Mouse (Mus musculus) leukemia stem cell, adult 10-12 weeks (primary cell): ENCODE data around the gene Sf3b1. TPM values are rescaled to one million over a fixed set of nuclear protein-coding genes. Genes with fewer than 3 reads are reported as not detected.

Experiments used
- polyA plus RNA-seq: library from polyadenylated mRNA; stranded (reverse); fragments of >175 nt; gene quantifications from 2 replicates; pipeline ENCODE4 v1.2.3, GENCODE M21; 2012; ENCODE audit warnings: low replicate concordance

Sf3b1 gene
- polyA plus RNA-seq = 9.7 and 17.3 TPM in 2 replicates

DNA sequence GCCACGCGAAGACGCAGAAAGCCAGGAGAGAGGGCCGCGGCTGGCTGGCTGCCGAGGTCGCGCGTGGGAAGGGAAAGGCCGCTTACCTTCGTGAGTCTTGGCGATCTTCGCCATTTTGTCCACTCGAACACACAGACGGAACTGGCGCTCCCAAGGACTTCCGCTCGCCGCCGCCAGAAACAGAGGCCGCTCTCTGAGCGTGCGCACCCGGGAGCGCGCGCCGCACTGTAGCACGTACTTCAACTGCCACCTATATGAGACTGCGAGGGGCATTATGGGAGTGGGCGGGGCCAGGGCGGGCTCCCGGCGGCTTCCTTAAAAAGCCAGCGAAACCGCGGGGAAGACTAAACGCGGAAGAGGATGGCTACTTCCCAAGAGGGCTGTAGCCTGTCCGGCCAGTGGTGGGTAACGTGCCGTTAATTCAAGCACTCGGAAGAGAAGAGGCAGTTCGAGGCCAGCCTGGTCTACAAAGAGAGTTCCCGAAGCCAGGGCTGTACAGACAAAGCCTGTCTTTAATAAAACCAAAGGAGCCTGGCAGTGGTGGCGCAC is at the start of gene Sf3b1:
TSS of gene Sf3b1 (minus strand) at position 229 of the 549 bp plus-strand sequence.

DNA sequence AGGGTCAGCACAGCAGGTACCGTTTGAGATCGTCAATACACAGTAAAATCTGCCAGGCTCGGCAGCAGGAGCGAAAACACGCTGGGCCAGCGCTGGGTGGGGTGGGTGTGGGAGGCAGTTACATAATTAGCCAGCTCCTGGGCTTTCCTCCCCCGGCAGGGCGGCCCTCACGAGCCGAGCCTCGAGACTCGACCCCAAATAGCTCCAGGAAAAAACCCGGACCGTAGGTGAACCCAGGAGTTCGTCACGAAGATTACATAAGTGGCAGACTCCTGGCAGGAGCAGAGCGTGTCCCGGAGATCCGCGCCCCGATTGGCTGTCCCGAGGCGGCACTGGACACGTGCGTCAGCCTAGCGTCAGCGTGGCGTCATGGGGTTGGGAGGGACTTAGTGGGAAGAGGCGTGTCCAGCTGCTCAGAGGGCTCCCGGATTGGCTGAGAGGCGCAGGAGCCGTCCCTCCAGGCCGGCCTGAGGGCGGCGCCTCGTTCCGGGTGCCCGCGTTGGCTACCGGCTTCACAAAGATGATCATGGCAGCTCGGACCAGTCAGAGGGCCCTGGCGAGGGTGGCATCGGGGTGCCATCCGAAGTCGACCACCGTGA is 25.2 kb upstream of the Sf3b1 start, which contains the start of gene Coq10b:
TSS of gene Coq10b (plus strand) at position 416 of the 599 bp plus-strand sequence.

Other genes with a start within 250 kb of the Sf3b1 start
- 1.6 and 2.1 TPM in 2 replicates for gene Ankrd44, start 101.1 kb downstream of the Sf3b1 start, polyA plus RNA-seq
- gene Coq10b, start 25.3 kb upstream of the Sf3b1 start, polyA plus RNA-seq = 3.2 and 5.0 TPM in 2 replicates
- 94.3 and 171 TPM in 2 replicates for gene Hspe1, start 60.7 kb upstream of the Sf3b1 start, polyA plus RNA-seq
- 23.9 and 59.7 TPM in 2 replicates for gene Hspd1, start 60.8 kb upstream of the Sf3b1 start, polyA plus RNA-seq
- gene Mob4, start 103.8 kb upstream of the Sf3b1 start, polyA plus RNA-seq = 0.65 and 2.4 TPM in 2 replicates
- 0.24 and 0.28 TPM in 2 replicates for gene Rftn2, start 199.3 kb upstream of the Sf3b1 start, polyA plus RNA-seq
- gene Mars2, start 209.7 kb upstream of the Sf3b1 start, polyA plus RNA-seq = 5.0 and 7.0 TPM in 2 replicates